Mouse (Mus musculus) layer of hippocampus, adult 11-12 months (tissue): ENCODE results near the gene Cog6.

Experiments used
- DNase-seq: peaks from one replicate; pipeline ENCODE4 v3.0.0; 2022; ENCODE audit warnings: low spot score

Gene Cog6

DNA sequence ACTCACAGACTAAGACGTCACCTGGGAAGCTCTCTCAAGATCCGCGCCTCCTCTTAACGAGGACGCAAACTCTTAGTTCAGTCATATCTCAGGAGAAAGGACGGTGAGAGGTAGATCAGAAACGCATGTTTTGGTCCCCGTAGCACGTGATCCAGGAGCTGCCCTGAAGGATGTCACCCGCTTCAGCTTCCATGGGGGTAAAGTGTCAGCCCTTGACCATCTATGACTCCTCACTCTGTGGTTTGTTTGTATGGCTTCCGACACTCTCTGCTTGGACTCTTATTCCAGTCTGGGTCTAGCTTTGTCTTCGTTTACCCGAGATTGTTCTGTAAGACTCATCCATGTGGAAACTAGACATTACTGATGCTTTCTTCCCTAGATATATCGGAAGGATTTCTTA, 54.6 kb downstream of the Cog6 start:
- no peak for DNase-seq

DNA sequence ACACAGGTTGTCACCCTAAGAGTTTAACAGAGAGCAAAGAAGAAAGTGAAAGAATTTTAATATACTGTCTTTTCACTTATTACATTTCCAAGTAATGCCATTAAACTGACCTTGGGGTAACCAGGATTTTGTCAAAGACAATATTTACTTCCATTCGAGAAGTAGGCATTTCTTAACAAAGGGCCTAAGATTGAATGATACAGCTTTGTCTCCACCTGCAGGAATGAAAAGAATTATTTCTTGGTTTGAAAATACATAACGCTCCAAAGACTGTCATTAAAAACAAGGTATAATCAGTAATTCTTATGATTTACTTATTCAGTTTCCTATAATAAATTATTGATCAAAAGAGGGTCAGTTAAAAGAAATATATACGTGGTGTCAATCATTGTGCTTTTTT, 55.4 kb downstream of the Cog6 start:
- DNase-seq = no peak

DNA sequence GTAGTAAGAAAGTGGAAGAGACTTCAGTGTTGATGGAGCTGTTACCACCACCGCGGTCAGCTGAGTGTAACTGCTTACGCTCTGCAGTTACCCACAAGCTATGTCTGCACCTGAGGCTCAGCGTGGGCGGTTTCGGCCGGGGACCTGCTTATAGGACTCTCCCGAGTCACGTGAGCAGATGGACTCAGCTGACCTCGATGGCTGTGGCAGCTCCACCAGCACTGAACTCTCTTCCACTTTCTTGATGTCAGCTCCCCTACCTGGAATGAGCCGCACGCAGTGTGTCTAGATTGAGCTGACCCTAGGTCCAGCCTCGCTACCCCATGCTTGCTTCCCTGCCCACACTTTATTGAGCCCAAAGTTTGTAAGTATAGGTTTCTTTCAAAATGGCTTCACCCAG, 56.1 kb downstream of the Cog6 start:
- no peak for DNase-seq

DNA sequence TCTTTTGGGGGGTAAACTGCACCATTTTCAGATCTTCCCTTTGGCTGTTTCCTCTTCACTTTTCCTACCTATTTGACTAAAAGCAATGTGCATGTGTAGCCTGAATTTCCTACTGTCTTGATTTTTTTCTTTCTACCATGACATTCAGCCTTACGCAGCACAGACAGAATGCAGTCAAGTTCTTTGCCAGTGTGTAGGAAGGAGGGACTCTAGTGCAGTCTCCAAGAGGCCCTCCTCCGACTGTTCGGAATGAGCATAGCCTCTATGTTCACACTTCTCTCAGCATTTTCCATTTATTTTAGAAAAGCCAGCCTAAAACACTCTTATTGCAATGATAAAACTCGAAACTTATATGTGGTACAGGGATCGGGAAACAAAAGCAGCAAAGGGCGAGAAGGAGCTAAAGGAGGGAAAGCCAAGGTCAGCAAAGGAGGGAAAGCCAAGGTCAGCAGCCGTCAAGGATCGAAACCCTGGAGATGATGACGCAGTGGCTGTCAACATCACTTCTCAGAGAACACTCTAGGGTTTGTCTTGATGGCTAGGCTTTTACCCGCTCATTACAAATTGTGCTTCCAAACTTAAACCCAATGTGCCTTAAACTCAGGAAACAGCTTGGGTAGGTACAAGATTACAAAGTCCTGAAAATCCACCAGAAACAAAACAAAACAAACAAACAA, 58.5 kb downstream of the Cog6 start:
- DNase-seq = no peak

DNA sequence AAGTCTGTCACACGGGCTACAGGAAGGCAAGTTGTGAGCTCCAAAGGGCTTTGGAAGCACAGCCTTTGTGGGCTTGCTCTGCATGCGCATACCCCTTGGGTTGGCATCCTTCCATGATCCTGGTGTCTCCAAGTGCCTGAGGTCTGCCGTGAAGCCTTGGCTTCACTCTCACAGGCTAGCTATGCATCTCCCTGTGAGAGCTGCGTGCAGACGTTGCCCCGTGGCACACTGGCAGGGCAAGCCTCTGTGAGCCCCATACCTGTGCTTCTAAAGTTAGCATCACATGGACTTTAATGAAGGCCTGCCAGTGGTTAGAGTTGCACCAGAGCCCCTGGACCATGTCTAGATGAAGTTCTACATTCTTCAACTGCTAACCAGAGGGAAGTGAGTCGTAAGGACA, 59.2 kb downstream of the Cog6 start:
- DNase-seq = no peak

DNA sequence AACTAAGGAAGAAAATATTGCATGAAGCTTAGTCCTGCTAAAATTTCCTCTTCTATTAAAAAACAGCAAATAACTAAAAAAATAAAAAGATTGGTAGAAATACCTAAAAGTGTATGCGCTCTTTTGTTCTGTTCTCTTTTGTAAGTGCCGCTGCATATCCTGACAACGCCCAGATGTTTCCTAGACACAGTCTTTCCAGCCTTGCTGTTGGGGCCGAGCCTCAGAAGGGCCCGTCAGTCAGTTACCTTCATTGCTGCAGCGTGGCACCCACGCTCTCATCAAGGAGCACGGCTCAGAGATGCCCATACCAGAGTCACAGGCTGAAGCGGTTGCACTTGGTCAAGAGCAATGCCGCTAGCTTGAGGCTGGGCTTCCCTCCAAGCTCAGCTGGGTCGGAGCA, 60.8 kb downstream of the Cog6 start:
- no peak for DNase-seq

DNA sequence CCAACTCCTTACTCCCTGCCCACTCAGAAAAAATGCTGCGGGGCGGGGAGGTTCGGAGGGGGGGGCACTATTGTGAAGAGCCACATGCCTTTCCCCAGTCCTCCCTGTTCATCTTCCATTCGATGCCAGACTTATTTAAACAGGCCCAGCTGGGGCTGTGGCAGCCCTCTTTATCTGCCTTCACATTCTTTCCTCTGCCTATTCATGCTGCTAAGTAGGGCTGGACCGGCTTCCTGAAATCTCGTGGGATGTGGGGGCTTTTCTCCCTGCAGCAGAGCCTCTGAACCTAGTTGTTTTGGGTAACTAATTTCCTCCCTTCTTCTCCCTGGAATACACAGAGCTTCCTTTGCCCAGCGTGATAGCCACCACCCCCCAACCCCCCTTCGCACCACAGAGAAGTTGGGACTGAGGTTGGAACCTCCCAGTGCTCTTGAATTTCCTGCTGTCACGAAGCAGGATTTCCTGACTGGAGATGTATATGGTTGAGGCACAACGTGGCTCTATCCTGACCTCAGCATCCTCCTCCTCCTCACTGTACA, 61.5 kb downstream of the Cog6 start:
- DNase-seq = no peak

DNA sequence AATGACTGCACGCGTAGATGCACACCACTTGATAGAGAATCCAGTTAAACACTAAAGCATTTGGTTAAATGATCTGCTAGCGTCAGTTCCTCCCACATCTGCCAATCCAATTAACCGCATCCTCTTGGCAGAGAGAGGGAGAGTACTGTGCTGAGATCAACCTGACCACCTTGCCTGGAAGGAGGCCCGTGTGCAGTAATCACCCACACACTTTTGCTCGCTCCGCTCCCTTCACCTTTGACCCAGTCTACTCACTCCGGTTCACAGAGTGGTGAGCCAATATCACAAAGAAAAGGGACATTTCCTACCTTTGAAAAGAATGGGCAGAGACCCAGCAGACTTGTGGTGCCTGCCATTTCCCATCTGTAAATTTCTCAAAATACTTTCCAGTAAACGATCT, 62.4 kb downstream of the Cog6 start:
- DNase-seq = no peak

DNA sequence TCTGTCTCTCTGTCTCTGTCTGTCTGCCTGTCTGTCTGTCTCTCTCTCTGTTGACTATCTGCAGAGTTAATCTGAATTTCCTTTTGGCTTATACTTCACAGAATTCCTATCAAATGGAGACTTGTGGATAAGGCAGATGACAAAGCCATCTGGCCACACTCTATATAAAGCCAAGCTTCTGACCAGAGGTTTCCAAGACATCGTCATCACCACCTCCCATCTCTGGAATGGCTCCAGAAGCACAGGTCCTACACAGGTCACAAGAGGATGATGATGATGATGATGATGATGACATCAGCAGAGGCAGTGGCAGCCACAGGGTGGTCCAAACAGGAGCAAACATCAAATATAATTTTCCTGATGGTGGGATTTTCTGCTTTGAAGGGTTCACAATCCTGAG, 63.2 kb downstream of the Cog6 start:
- DNase-seq = no peak

DNA sequence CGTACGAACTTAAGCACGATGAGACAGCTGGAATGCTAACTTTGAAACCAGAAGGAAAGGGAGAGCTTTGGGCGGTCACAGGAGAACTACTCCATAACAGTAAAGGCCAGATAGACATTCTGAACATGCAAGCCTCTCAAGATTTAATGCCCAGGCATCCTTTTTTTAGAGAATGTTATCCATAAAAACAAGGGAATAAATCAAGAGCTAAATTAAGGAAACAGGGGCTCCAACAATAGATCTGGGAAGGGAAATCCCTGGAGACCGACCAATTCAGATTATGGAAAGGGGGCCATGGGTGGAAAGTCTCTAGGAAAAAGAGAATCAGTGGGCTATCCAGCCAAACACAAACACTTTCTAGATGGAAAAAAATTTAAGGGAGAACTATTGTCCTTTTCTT, 68.2 kb downstream of the Cog6 start:
- no peak for DNase-seq

DNA sequence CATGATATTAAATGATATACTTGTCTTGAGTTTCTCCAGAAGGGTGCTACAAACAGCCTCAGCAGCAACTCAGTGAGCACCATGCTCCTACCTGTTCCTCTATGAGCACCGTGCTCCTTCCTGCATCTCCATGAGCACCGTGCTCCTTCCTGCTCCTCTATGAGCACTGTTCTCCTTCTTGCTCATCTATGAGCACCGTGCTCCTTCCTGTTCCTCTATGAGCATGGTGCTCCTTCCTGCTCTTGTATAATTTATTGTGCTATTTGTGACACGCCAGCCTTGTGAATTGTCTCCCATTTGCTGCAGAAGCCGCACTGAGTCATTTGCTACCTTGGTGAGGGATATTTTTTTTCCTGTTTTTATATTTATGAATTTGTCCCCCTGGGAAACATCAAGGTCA, 69.6 kb downstream of the Cog6 start:
- no peak for DNase-seq

DNA sequence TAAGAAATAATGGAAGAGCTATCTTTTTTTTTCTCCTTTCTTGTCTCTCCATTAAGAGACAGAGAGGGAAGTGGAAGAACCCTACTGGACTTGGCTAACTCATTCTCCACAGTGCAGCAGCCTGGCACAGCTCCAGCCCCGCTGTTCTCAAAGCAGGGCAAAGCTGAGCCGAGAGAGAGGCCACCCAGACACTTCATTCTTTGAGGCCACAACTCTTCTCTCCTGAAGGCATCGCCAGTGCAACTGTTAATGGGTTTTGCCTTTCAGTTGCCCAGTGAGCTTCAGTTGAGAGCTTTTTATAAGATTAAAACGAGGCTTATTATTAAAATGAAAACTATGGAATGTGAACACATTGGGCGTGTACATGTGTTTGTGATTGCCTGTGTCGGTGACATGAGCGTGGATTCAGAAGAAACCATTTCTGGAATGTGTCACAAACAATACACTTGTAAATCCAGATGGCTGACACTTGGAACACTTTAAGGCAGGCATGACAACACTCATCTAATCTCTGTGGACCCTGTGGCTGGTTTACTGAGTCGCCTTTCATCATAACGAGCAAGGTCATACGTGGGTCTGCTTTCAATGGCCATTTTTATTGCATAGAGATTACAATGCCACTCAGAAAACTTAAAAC, 76.1 kb downstream of the Cog6 start:
- peak; percentile 13 for DNase-seq

DNA sequence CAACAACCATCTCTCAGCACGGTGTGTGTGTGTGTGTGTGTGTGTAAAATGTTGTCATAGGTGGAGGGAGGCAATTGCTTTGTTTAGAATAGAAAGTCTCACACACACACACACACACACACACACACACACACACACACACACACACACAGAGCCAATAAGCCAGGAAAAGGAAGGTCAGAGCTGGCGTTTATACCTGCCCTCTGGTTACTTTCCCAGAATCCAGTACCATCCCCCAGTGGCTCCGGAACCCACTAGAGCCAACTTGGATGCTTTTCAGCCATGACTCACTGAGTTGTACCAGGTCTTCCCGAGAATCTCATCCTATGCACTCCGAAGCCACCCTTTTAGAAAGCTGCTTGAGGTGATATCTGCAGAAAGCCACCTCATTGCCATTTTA, 78.6 kb downstream of the Cog6 start:
- DNase-seq = no peak

DNA sequence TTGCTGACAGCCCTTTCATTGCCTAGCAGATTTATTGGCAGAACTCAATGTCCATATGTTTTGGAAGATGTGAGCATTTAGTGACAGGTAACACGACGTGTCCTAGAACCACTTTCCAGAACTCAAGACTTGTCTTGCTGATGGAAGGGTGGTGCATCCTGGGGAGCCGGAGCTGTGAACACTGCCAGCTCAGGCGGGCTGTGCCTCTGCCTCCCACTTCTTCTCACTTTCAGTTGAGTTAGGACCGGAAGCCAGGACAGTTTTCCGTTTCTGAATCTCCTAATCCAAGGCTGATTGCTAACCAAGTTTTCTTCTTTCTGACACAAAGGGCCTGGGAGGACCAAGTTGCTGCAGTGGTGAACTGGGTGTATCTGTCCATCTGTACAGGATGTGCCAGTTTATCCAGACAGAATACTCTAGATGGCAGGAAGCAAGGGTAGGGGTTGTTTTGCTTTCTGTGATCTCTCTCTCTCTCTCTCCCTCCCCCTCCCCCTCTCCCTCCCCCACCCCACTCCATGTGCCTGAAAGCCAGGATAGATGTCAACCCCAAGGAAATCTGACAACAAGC, 79.2 kb downstream of the Cog6 start:
- no peak for DNase-seq

DNA sequence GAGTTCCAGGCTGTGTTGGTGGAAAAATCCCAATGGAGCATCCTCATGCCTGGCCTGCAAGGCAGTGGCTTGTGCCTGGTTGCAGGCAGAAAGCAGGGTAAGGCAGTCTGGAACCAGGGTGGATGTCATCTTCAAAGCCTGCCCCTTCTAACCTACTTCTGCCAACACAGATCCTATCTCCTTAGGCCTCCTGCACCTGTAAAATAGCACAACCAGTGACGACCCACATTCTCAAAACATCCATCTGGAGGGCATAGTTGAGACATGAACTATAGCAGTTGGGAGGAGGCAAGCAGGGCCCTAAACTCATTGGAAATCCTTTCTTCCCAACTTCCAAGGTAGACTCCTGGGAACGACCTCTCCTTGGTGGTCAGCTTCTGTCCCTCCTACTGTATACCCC, 85.1 kb downstream of the Cog6 start:
- DNase-seq = no peak
